Mouse (Mus musculus): ENCODE data around the gene Gas2. TPM values are rescaled to one million over a fixed set of nuclear protein-coding genes. Genes with fewer than 3 reads are reported as not detected.

Gas2 gene
- polyA plus RNA-seq, 1 experiment from 2014 or later, result 9.3 TPM

GRCm38 (mm10) chr7:51973526-51973925, 111.7 kb downstream of the Gas2 start:
- WGBS, result 75% methylated on average over 2 of the region's 2 CpGs
- Histone ChIP-seq H3K36me3 (ENCODE audit: control insufficient read depth, insufficient read depth, low read length) (no peaks in the 10 kb centered on the region), H3K9me3 (ENCODE audit: control insufficient read depth, low read length) (no peaks in the 10 kb centered on the region), H3K9ac (ENCODE audit: low read depth, low read length) (no peak overlapping the region), H3K27me3 (replicated peaks; ENCODE audit: control insufficient read depth, insufficient read depth, low read length) (no peaks in the 10 kb centered on the region), H3K4me2 (ENCODE audit: low read depth, low read length) (no peak overlapping the region), H3K4me1 (ENCODE audit: control insufficient read depth, insufficient read depth, low read length) (no peaks in the 10 kb centered on the region), H3K27ac (ENCODE audit: low read length) (no peak overlapping the region), H3K4me3 (ENCODE audit: low read length) (no peak overlapping the region)
- ATAC-seq, result no peak

GRCm38 (mm10) chr7:51975181-51975580, 113.4 kb downstream of the Gas2 start:
- H3K9me3 ChIP-seq (ENCODE audit: control insufficient read depth, low read length), result no peaks in the 10 kb centered on the region
- H3K4me1 ChIP-seq (ENCODE audit: control insufficient read depth, insufficient read depth, low read length), result no peaks in the 10 kb centered on the region
- no peak overlapping the region for H3K27ac ChIP-seq (ENCODE audit: low read length)
- H3K4me3 ChIP-seq (ENCODE audit: low read length), result no peak overlapping the region
- no peak overlapping the region for H3K9ac ChIP-seq (ENCODE audit: low read depth, low read length)
- H3K36me3 ChIP-seq (ENCODE audit: control insufficient read depth, insufficient read depth, low read length), result no peaks in the 10 kb centered on the region
- 75% methylated on average over 6 of the region's 6 CpGs for WGBS
- no peak overlapping the region for H3K4me2 ChIP-seq (ENCODE audit: low read depth, low read length)
- no peaks in the 10 kb centered on the region for H3K27me3 ChIP-seq (replicated peaks; ENCODE audit: control insufficient read depth, insufficient read depth, low read length)
- ATAC-seq, result no peak

GRCm38 (mm10) chr7:51979271-51979670, 117.5 kb downstream of the Gas2 start:
- WGBS, result 54% methylated on average over 5 of the region's 5 CpGs
- Histone ChIP-seq H3K36me3 (ENCODE audit: control insufficient read depth, insufficient read depth, low read length) (no peaks in the 10 kb centered on the region), H3K4me3 (ENCODE audit: low read length) (no peak overlapping the region), H3K9ac (ENCODE audit: low read depth, low read length) (no peak overlapping the region), H3K4me1 (ENCODE audit: control insufficient read depth, insufficient read depth, low read length) (no peaks in the 10 kb centered on the region), H3K9me3 (ENCODE audit: control insufficient read depth, low read length) (no peaks in the 10 kb centered on the region), H3K27ac (ENCODE audit: low read length) (no peak overlapping the region), H3K27me3 (replicated peaks; ENCODE audit: control insufficient read depth, insufficient read depth, low read length) (no peaks in the 10 kb centered on the region), H3K4me2 (ENCODE audit: low read depth, low read length) (no peak overlapping the region)
- ATAC-seq, result no peak

GRCm38 (mm10) chr7:51982303-51982702, 120.5 kb downstream of the Gas2 start:
- no peak overlapping the region for H3K27ac ChIP-seq (ENCODE audit: low read length)
- no peaks in the 10 kb centered on the region for H3K4me1 ChIP-seq (ENCODE audit: control insufficient read depth, insufficient read depth, low read length)
- H3K36me3 ChIP-seq (ENCODE audit: control insufficient read depth, insufficient read depth, low read length), result no peaks in the 10 kb centered on the region
- no peak for ATAC-seq
- no peak overlapping the region for H3K4me2 ChIP-seq (ENCODE audit: low read depth, low read length)
- WGBS, result 28% methylated on average over 1 of the region's 1 CpGs
- no peak overlapping the region for H3K4me3 ChIP-seq (ENCODE audit: low read length)
- no peak overlapping the region for H3K9ac ChIP-seq (ENCODE audit: low read depth, low read length)
- H3K9me3 ChIP-seq (ENCODE audit: control insufficient read depth, low read length), result no peaks in the 10 kb centered on the region
- H3K27me3 ChIP-seq (replicated peaks; ENCODE audit: control insufficient read depth, insufficient read depth, low read length), result no peaks in the 10 kb centered on the region

- WGBS, result 83% methylated on average over 6 of the region's 6 CpGs
- Histone ChIP-seq H3K27me3 (replicated peaks; ENCODE audit: control insufficient read depth, insufficient read depth, low read length) (no peaks in the 10 kb centered on the region), H3K9me3 (ENCODE audit: control insufficient read depth, low read length) (no peaks in the 10 kb centered on the region), H3K36me3 (ENCODE audit: control insufficient read depth, insufficient read depth, low read length) (no peaks in the 10 kb centered on the region), H3K9ac (ENCODE audit: low read depth, low read length) (no peak overlapping the region), H3K4me1 (ENCODE audit: control insufficient read depth, insufficient read depth, low read length) (no peaks in the 10 kb centered on the region), H3K27ac (ENCODE audit: low read length) (no peak overlapping the region), H3K4me3 (ENCODE audit: low read length) (no peak overlapping the region), H3K4me2 (ENCODE audit: low read depth, low read length) (no peak overlapping the region)
- no peak for ATAC-seq
These were observed 123.9 kb downstream of the Gas2 start for GRCm38 (mm10) chr7:51985763-51986162.

- no peak overlapping the region for H3K27ac ChIP-seq (ENCODE audit: low read length)
- WGBS, result 63% methylated on average over 6 of the region's 6 CpGs
- no peak overlapping the region for H3K4me3 ChIP-seq (ENCODE audit: low read length)
- no peak overlapping the region for H3K4me2 ChIP-seq (ENCODE audit: low read depth, low read length)
- no peak for ATAC-seq
- H3K36me3 ChIP-seq (ENCODE audit: control insufficient read depth, insufficient read depth, low read length), result no peaks in the 10 kb centered on the region
- H3K9ac ChIP-seq (ENCODE audit: low read depth, low read length), result no peak overlapping the region
- H3K27me3 ChIP-seq (replicated peaks; ENCODE audit: control insufficient read depth, insufficient read depth, low read length), result no peaks in the 10 kb centered on the region
- H3K9me3 ChIP-seq (ENCODE audit: control insufficient read depth, low read length), result no peaks in the 10 kb centered on the region
- H3K4me1 ChIP-seq (ENCODE audit: control insufficient read depth, insufficient read depth, low read length), result no peaks in the 10 kb centered on the region
These were observed 125.1 kb downstream of the Gas2 start for GRCm38 (mm10) chr7:51986909-51987308.

GRCm38 (mm10) chr7:51991020-51991419, 129.2 kb downstream of the Gas2 start:
- H3K4me1 ChIP-seq (ENCODE audit: control insufficient read depth, insufficient read depth, low read length), result no peaks in the 10 kb centered on the region
- H3K9me3 ChIP-seq (ENCODE audit: control insufficient read depth, low read length), result no peaks in the 10 kb centered on the region
- H3K36me3 ChIP-seq (ENCODE audit: control insufficient read depth, insufficient read depth, low read length), result no peaks in the 10 kb centered on the region
- peak; percentile 69 for ATAC-seq
- H3K9ac ChIP-seq (ENCODE audit: low read depth, low read length), result no peak overlapping the region
- no peak overlapping the region for H3K27ac ChIP-seq (ENCODE audit: low read length)
- 84% methylated on average over 3 of the region's 3 CpGs for WGBS
- H3K4me3 ChIP-seq (ENCODE audit: low read length), result no peak overlapping the region
- H3K27me3 ChIP-seq (replicated peaks; ENCODE audit: control insufficient read depth, insufficient read depth, low read length), result no peaks in the 10 kb centered on the region
- no peak overlapping the region for H3K4me2 ChIP-seq (ENCODE audit: low read depth, low read length)

GRCm38 (mm10) chr7:52005511-52006295, 143.9 kb downstream of the Gas2 start, which contains the start of gene Svip:
Gene Svip (minus strand): TSS chr7:52006018.
- H3K9me3 ChIP-seq (ENCODE audit: control insufficient read depth, low read length), result no peaks in the 10 kb centered on the region
- H3K4me3 ChIP-seq (ENCODE audit: low read length), result peak within 1 kb of the TSS; percentile 74
- peak within 1 kb of the TSS; percentile 67 for H3K9ac ChIP-seq (ENCODE audit: low read depth, low read length)
- ATAC-seq, result peak; percentile 95
- H3K36me3 ChIP-seq (ENCODE audit: control insufficient read depth, insufficient read depth, low read length), result no peaks in the 10 kb centered on the region
- peak within 1 kb of the TSS; percentile 82 for H3K27ac ChIP-seq (ENCODE audit: low read length)
- H3K27me3 ChIP-seq (replicated peaks; ENCODE audit: control insufficient read depth, insufficient read depth, low read length), result no peaks in the 10 kb centered on the region
- H3K4me2 ChIP-seq (ENCODE audit: low read depth, low read length), result peak within 1 kb of the TSS; percentile 66
- WGBS, result under 1% methylated on average over 42 of the region's 47 CpGs
- H3K4me1 ChIP-seq (ENCODE audit: control insufficient read depth, insufficient read depth, low read length), result peaks cover 3% of the 10 kb centered on the region; the same call in 1 of the 2 replicates

- H3K4me2 ChIP-seq (ENCODE audit: low read depth, low read length), result peak overlapping the region; percentile 66
- under 1% methylated on average over 9 of the region's 9 CpGs for WGBS
- H3K36me3 ChIP-seq (ENCODE audit: control insufficient read depth, insufficient read depth, low read length), result no peaks in the 10 kb centered on the region
- peak overlapping the region; percentile 54 for H3K9ac ChIP-seq (ENCODE audit: low read depth, low read length)
- no peak for ATAC-seq
- H3K27me3 ChIP-seq (replicated peaks; ENCODE audit: control insufficient read depth, insufficient read depth, low read length), result no peaks in the 10 kb centered on the region
- no peaks in the 10 kb centered on the region for H3K9me3 ChIP-seq (ENCODE audit: control insufficient read depth, low read length)
- peaks cover 3% of the 10 kb centered on the region; the same call in 1 of the 2 replicates for H3K4me1 ChIP-seq (ENCODE audit: control insufficient read depth, insufficient read depth, low read length)
- peak overlapping the region; percentile 74 for H3K4me3 ChIP-seq (ENCODE audit: low read length)
- H3K27ac ChIP-seq (ENCODE audit: low read length), result peak overlapping the region; percentile 82
These were observed 144.4 kb downstream of the Gas2 start for GRCm38 (mm10) chr7:52006296-52006630.
